Mouse (Mus musculus) ES-Bruce4 (cell line): ENCODE data around the gene Ide.

Experiments
- CTCF ChIP-seq: IDR thresholded peaks from one replicate; pipeline ENCODE4 v1.8.1; 2011; ENCODE audit warnings: low read depth, low read length
- EP300 ChIP-seq: IDR thresholded peaks from 2 replicates; pipeline ENCODE4 v1.6.1; 2011; ENCODE audit warnings: low read depth, low read length; ENCODE audit not compliant: insufficient read depth
- POLR2A ChIP-seq: IDR thresholded peaks from one replicate; pipeline ENCODE4 v1.8.1; 2011; ENCODE audit warnings: low read length; ENCODE audit not compliant: insufficient read depth

- peak; percentile 24 for TF ChIP-seq POLR2A
- TF ChIP-seq CTCF, result no peak
- no peak for TF ChIP-seq EP300
These were observed 24.9 kb upstream of the Ide start for GRCm38 (mm10) chr19:37362545-37362944.
